Mouse (Mus musculus): ENCODE data around the gene Hcn3. TPM values are rescaled to one million over a fixed set of nuclear protein-coding genes. Genes with fewer than 3 reads are reported as not detected.

The Hcn3 gene
- polyA plus RNA-seq, 1 experiment from 2014 or later = 19.5 TPM

GRCm38 (mm10) chr3:89133063-89133450, 26.9 kb downstream of the Hcn3 start:
- no peak overlapping the region for H3K9ac ChIP-seq
- no peak overlapping the region for H3K27ac ChIP-seq
- H3K9me3 ChIP-seq = no peaks in the 10 kb centered on the region

GRCm38 (mm10) chr3:89132285-89133062, 27.5 kb downstream of the Hcn3 start:
- Histone ChIP-seq H3K9ac (peak overlapping the region; percentile 29; the same call in 1 of the 2 replicates), H3K4me2 (replicated peaks) (peak overlapping the region; percentile 62), H3K4me1 (peaks cover 7% of the 10 kb centered on the region), H3K27me3 (replicated peaks) (no peaks in the 10 kb centered on the region; the same call in none of the 2 replicates), H3K36me3 (no peaks in the 10 kb centered on the region), H3K4me3 (peak overlapping the region; percentile 28), H3K27ac (no peak overlapping the region), H3K9me3 (no peaks in the 10 kb centered on the region)
- 17% methylated on average over 30 of the region's 30 CpGs for WGBS
- ATAC-seq (ENCODE audit: low FRiP score, low read depth) = 0 out of 2 replicates have a peak, but pooled peaks have one; percentile 29

More at GRCm38 (mm10) chr3:89133063-89133450, 26.9 kb downstream of the Hcn3 start:
- Histone ChIP-seq H3K4me3 (no peak overlapping the region), H3K4me2 (replicated peaks) (0 out of 2 replicates have a peak overlapping the region, but pooled peaks have one; percentile 62), H3K27me3 (replicated peaks) (no peaks in the 10 kb centered on the region; the same call in none of the 2 replicates), H3K4me1 (peaks cover 7% of the 10 kb centered on the region), H3K36me3 (no peaks in the 10 kb centered on the region)
- ATAC-seq (ENCODE audit: low FRiP score, low read depth) = no peak
- 81% methylated on average over 7 of the region's 7 CpGs for WGBS

DNA sequence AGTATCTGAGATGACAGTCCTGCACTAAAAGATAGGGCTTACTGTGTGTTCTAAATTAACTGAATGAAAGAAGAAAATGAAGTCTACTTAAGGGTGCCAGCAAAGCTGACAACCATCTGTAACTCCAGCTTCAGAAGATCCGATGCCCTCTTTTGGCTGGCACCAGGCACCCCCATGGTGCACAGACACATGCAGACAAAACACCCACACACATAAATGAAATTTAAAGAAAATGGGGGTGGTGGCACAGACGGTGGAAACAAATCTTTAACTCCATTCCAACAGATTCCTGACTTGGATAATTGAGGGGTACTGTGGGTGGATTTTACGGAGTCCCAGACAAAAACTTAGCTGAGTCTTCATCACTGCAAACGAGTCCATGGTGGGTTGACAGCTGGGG, 28.2 kb downstream of the Hcn3 start:
- H3K9me3 ChIP-seq = no peaks in the 10 kb centered on the region
- no peaks in the 10 kb centered on the region for H3K36me3 ChIP-seq
- H3K27me3 ChIP-seq (replicated peaks) = no peaks in the 10 kb centered on the region; the same call in none of the 2 replicates
- 43% methylated on average over 4 of the region's 4 CpGs for WGBS
- peaks cover 7% of the 10 kb centered on the region for H3K4me1 ChIP-seq
- no peak overlapping the region for H3K9ac ChIP-seq
- peak overlapping the region; percentile 62 for H3K4me2 ChIP-seq (replicated peaks)
- H3K27ac ChIP-seq = no peak overlapping the region
- ATAC-seq (ENCODE audit: low FRiP score, low read depth) = no peak
- H3K4me3 ChIP-seq = peak overlapping the region; percentile 28; the same call in 1 of the 2 replicates

GRCm38 (mm10) chr3:89129908-89130307, 30.1 kb downstream of the Hcn3 start:
- 98% methylated on average over 3 of the region's 3 CpGs for WGBS

DNA sequence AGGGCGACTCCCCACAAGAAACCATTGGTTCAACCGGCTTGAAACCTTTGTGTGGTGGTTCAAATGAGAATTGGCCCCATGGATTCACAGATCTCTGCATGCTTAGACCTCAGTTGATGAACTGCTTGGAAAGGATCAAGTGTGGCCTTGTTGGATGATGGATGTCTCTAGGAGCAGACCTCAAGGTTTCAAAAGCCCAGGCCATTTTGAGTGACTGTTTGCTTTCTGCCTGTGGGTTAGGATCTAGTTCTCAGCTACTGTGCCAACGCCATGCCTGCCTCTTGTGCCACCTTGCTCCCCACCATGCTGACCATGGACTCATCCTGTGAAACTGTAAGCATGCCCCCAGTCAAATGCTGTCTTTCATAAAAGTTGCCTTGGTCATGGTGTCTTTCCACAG, 34.0 kb downstream of the Hcn3 start:
- Histone ChIP-seq H3K4me2 (replicated peaks) (no peak overlapping the region), H3K27me3 (replicated peaks) (no peaks in the 10 kb centered on the region), H3K9me3 (no peaks in the 10 kb centered on the region), H3K4me3 (no peak overlapping the region), H3K4me1 (no peaks in the 10 kb centered on the region), H3K27ac (no peak overlapping the region), H3K9ac (no peak overlapping the region), H3K36me3 (no peaks in the 10 kb centered on the region)
- ATAC-seq (ENCODE audit: low FRiP score, low read depth) = no peak
- WGBS = 92% methylated on average over 3 of the region's 3 CpGs

More at GRCm38 (mm10) chr3:89129908-89130307, 30.1 kb downstream of the Hcn3 start:
- Histone ChIP-seq H3K4me1 (peaks cover 7% of the 10 kb centered on the region), H3K4me2 (replicated peaks) (no peak overlapping the region), H3K36me3 (no peaks in the 10 kb centered on the region), H3K9me3 (no peaks in the 10 kb centered on the region), H3K9ac (no peak overlapping the region), H3K27me3 (replicated peaks) (no peaks in the 10 kb centered on the region; the same call in none of the 2 replicates), H3K27ac (no peak overlapping the region), H3K4me3 (no peak overlapping the region)
- no peak for ATAC-seq (ENCODE audit: low FRiP score, low read depth)

DNA sequence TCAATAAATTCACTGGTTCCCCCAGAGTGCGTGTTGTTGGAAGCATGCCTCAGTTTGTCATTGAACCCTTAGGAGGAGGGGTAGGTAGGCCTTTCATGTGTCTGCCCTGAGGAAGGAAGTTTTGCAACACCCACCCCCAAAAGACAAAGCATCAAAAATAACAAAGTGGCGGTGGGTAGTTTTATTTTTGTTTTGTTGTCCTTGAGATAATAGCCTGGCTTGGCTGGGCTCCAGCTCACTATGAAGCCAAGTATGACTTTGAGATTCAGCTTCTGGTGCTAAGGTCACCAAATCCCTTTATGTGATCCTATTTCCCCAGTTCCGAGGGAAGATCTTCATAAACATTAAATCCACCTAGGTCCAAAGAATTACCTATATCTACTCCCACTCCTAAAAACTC, 35.8 kb downstream of the Hcn3 start:
- no peak for ATAC-seq (ENCODE audit: low FRiP score, low read depth)
- Histone ChIP-seq H3K4me3 (no peak overlapping the region), H3K9me3 (no peaks in the 10 kb centered on the region), H3K4me1 (no peaks in the 10 kb centered on the region), H3K9ac (no peak overlapping the region), H3K4me2 (replicated peaks) (no peak overlapping the region), H3K36me3 (no peaks in the 10 kb centered on the region), H3K27ac (no peak overlapping the region), H3K27me3 (replicated peaks) (no peaks in the 10 kb centered on the region)
- 89% methylated on average over 3 of the region's 3 CpGs for WGBS

- H3K27ac ChIP-seq = no peak overlapping the region
- H3K9me3 ChIP-seq = no peaks in the 10 kb centered on the region
- H3K4me1 ChIP-seq = no peaks in the 10 kb centered on the region
- H3K27me3 ChIP-seq (replicated peaks) = no peaks in the 10 kb centered on the region
- no peaks in the 10 kb centered on the region for H3K36me3 ChIP-seq
- 78% methylated on average over 2 of the region's 2 CpGs for WGBS
- no peak for ATAC-seq (ENCODE audit: low FRiP score, low read depth)
- H3K9ac ChIP-seq = no peak overlapping the region
- no peak overlapping the region for H3K4me2 ChIP-seq (replicated peaks)
- no peak overlapping the region for H3K4me3 ChIP-seq
These were observed 36.7 kb downstream of the Hcn3 start for GRCm38 (mm10) chr3:89123313-89123712.

DNA sequence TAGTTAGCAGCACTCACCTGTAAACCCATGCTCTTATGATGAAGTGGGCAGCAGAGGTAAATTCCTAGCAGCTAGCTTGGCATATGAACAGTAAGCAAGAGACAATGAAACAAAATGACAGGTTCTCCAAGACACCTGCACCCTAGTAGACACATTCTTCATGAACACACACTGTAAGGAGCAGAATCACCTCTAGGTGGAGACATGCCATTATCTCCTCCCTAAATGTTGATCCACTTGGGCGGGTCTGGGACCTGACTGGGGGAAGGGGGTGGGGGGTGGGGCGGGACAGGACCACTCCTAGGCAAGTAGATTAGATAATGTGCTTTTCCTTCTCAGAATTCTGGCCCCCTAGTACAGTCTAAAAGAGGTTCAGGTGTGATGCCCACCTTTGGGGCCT, 44.5 kb downstream of the Hcn3 start:
- ATAC-seq (ENCODE audit: low FRiP score, low read depth) = no peak

DNA sequence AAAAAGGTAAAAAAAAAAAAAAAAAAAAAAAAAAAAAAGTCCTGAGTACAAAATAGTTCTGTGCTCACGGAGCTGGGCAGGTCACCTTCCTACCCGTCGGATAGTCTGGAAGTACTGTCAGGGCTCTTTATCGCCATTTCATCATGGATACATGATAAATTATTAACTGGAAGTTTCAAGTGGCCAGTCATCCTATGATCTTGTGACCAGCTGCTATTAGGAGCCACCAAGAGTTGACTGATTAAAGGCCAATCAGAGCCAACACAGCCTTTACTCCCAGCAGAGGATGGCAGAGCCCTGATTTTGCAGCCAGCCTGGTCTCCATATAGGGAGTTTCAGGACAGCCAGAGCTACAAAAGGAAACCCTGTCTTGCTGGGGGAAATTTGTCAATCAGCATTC, 46.9 kb downstream of the Hcn3 start:
- Histone ChIP-seq H3K4me2 (replicated peaks) (no peak overlapping the region), H3K36me3 (no peaks in the 10 kb centered on the region), H3K27ac (no peak overlapping the region), H3K4me1 (no peaks in the 10 kb centered on the region), H3K4me3 (no peak overlapping the region), H3K9me3 (no peaks in the 10 kb centered on the region), H3K27me3 (replicated peaks) (no peaks in the 10 kb centered on the region), H3K9ac (no peak overlapping the region)
- 88% methylated on average over 4 of the region's 4 CpGs for WGBS
- no peak for ATAC-seq (ENCODE audit: low FRiP score, low read depth)

More for the DNA sequence above, 44.5 kb downstream of the Hcn3 start:
- no peak overlapping the region for H3K4me2 ChIP-seq (replicated peaks)
- no peak overlapping the region for H3K9ac ChIP-seq
- no peak overlapping the region for H3K27ac ChIP-seq
- no peaks in the 10 kb centered on the region for H3K27me3 ChIP-seq (replicated peaks)
- H3K4me3 ChIP-seq = no peak overlapping the region
- WGBS = 3% methylated on average over 2 of the region's 2 CpGs
- no peaks in the 10 kb centered on the region for H3K4me1 ChIP-seq
- no peaks in the 10 kb centered on the region for H3K36me3 ChIP-seq
- H3K9me3 ChIP-seq = no peaks in the 10 kb centered on the region

GRCm38 (mm10) chr3:89108146-89108545, 51.9 kb downstream of the Hcn3 start:
- H3K27ac ChIP-seq = no peak overlapping the region

DNA sequence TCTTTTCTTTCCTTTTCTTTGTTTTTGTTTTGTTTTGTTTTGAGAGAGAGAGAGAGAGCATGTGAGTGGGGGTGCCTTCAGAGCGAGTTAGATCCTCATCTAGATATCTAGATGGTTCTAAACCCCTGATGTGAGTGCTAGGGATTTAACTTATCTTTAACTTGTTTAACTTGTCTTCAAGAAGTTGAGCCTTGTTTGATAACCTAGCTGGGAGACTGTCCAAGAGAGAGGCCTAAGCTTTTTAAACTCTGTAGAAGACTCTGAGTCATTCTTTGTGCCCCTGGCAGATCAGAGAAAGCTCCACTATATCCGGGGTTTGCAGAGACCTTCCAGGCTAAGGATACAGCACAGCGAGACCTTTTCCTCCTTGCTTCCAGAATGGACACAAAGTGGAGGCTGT, 52.5 kb downstream of the Hcn3 start:
- Histone ChIP-seq H3K4me2 (replicated peaks) (no peak overlapping the region), H3K4me1 (no peaks in the 10 kb centered on the region), H3K27ac (no peak overlapping the region), H3K4me3 (no peak overlapping the region), H3K9ac (no peak overlapping the region), H3K27me3 (replicated peaks) (no peaks in the 10 kb centered on the region), H3K36me3 (no peaks in the 10 kb centered on the region), H3K9me3 (no peaks in the 10 kb centered on the region)
- no peak for ATAC-seq (ENCODE audit: low FRiP score, low read depth)
- 76% methylated on average over 3 of the region's 3 CpGs for WGBS

More at GRCm38 (mm10) chr3:89108146-89108545, 51.9 kb downstream of the Hcn3 start:
- no peak for ATAC-seq (ENCODE audit: low FRiP score, low read depth)
- no peak overlapping the region for H3K4me2 ChIP-seq (replicated peaks)
- no peak overlapping the region for H3K4me3 ChIP-seq
- no peaks in the 10 kb centered on the region for H3K27me3 ChIP-seq (replicated peaks)
- H3K9ac ChIP-seq = no peak overlapping the region
- H3K36me3 ChIP-seq = no peaks in the 10 kb centered on the region
- no peaks in the 10 kb centered on the region for H3K4me1 ChIP-seq
- H3K9me3 ChIP-seq = no peaks in the 10 kb centered on the region
- 72% methylated on average over 1 of the region's 1 CpGs for WGBS

DNA sequence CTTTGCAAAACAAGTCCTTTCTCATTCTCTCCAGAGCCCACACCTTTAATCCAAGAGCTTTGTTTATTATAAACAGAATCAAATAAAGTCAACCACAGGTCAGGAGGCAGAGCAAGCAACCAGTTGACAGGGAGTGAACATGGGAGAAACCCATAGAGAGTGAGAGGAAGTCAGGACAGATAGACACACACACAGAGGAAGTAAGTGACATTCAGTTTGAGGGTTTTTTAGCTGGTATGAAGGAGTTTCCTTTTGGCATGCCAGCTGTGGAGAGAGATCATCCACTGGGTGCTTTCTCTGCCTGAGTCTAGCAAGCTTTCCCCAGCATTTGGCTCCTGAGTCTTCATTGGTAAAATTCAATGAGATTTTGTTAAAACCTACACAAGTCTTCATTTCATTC, 53.1 kb downstream of the Hcn3 start:
- H3K9me3 ChIP-seq = no peaks in the 10 kb centered on the region
- no peak overlapping the region for H3K27ac ChIP-seq
- H3K4me2 ChIP-seq (replicated peaks) = no peak overlapping the region
- no peak overlapping the region for H3K9ac ChIP-seq
- no peak overlapping the region for H3K4me3 ChIP-seq
- no peaks in the 10 kb centered on the region for H3K4me1 ChIP-seq
- no peak for ATAC-seq (ENCODE audit: low FRiP score, low read depth)
- no peaks in the 10 kb centered on the region for H3K27me3 ChIP-seq (replicated peaks)
- H3K36me3 ChIP-seq = no peaks in the 10 kb centered on the region

GRCm38 (mm10) chr3:89103291-89103595, 56.8 kb downstream of the Hcn3 start:
- 79% methylated on average over 4 of the region's 4 CpGs for WGBS
- no peak for ATAC-seq (ENCODE audit: low FRiP score, low read depth)
- H3K27me3 ChIP-seq (replicated peaks) = no peaks in the 10 kb centered on the region
- no peak overlapping the region for H3K27ac ChIP-seq
- peaks cover 26% of the 10 kb centered on the region for H3K4me1 ChIP-seq
- H3K9me3 ChIP-seq = no peaks in the 10 kb centered on the region
- no peak overlapping the region for H3K9ac ChIP-seq
- no peak overlapping the region for H3K4me3 ChIP-seq
- peaks cover 14% of the 10 kb centered on the region for H3K36me3 ChIP-seq
- H3K4me2 ChIP-seq (replicated peaks) = no peak overlapping the region
